20 mouse cellular contexts compared by ENCODE assay signal in genomic region chr9:99368431-99368830, GRCm38 (mm10). TPM values are rescaled to one million over a fixed set of nuclear protein-coding genes. Genes with fewer than 3 reads are reported as not detected.
"Had no signal": no experiment of that assay in that cellular context is flagged by ENCODE, and none has a peak within 500 bp of the region (broad histone marks: within the 10 kb centered on the region; RNA-seq: fewer than 3 reads in every experiment).

No protein-coding gene starts in this region.

- H3K4me3 ChIP-seq: midbrain, embryonic 10.5 days; midbrain, embryonic 13.5 days; midbrain, embryonic 15.5 days; myocyte; neural tube, embryonic 13.5 days; neural tube, embryonic 15.5 days; stomach, embryonic 15.5 days had no signal

- H3K4me1 ChIP-seq: midbrain, embryonic 10.5 days; midbrain, embryonic 13.5 days; midbrain, embryonic 15.5 days; neural tube, embryonic 13.5 days; neural tube, embryonic 15.5 days; stomach, embryonic 15.5 days had no signal

- DNase-seq: lung, adult 18-20 months; lung, embryonic 14.5 days; lung, postnatal 10 days; lung, postnatal 4 days; retina, postnatal 1 day; right cerebral cortex, adult 18-20 months; right cerebral cortex, postnatal 14 days; thymus, adult 2 months; thymus, postnatal 25 days; thymus, postnatal 4 days had no signal

- H3K27me3 ChIP-seq: midbrain, embryonic 13.5 days; midbrain, embryonic 15.5 days; neural tube, embryonic 13.5 days; neural tube, embryonic 15.5 days; stomach, embryonic 15.5 days had no signal

- H3K27ac ChIP-seq: midbrain, embryonic 10.5 days; midbrain, embryonic 13.5 days; midbrain, embryonic 15.5 days; neural tube, embryonic 13.5 days; neural tube, embryonic 15.5 days; stomach, embryonic 15.5 days; stomach, postnatal 0 days had no signal

- H3K4me2 ChIP-seq: lung, embryonic 14.5 days; midbrain, embryonic 13.5 days; midbrain, embryonic 15.5 days; neural tube, embryonic 13.5 days; neural tube, embryonic 15.5 days; stomach, embryonic 15.5 days had no signal

- ATAC-seq: midbrain, embryonic 13.5 days; midbrain, embryonic 15.5 days had no signal

- H3K9ac ChIP-seq: lung, embryonic 14.5 days; midbrain, embryonic 13.5 days; midbrain, embryonic 15.5 days; neural tube, embryonic 13.5 days; neural tube, embryonic 15.5 days; stomach, embryonic 15.5 days had no signal

- H3K36me3 ChIP-seq: midbrain, embryonic 10.5 days; midbrain, embryonic 13.5 days; midbrain, embryonic 15.5 days; neural tube, embryonic 13.5 days; neural tube, embryonic 15.5 days; stomach, embryonic 15.5 days had no signal

- H3K9me3 ChIP-seq: midbrain, embryonic 10.5 days; midbrain, embryonic 13.5 days; midbrain, embryonic 15.5 days; neural tube, embryonic 13.5 days; neural tube, embryonic 15.5 days; stomach, embryonic 15.5 days had no signal

RNA-seq across cellular contexts. Expression of gene Esyt3, which starts 10.1 kb away (rescaled TPM):
- total RNA-seq: megakaryocyte, adult 5-6 weeks; megakaryocyte-erythroid progenitor cell, adult 5-6 weeks had no signal
